Mouse (Mus musculus) embryonic facial prominence, embryonic 12.5 days (tissue): ENCODE results near the gene Dhx33. TPM values are rescaled to one million over a fixed set of nuclear protein-coding genes. Genes with fewer than 3 reads are reported as not detected.

Experiments used
- ATAC-seq: fragments of 200-750 bp; cut with Nextera tagmentation; 2 replicates; pipeline ENCODE4 v1.8.0; 2017; ENCODE audit not compliant: insufficient number of reproducible peaks, insufficient read depth, low FRiP score, low TSS enrichment
- H3K27ac ChIP-seq: fragments of 300-500 bp; sonication (generic); 2 replicates; pipeline ENCODE4 v1.5.1; 2016; ENCODE audit warnings: mild to moderate bottlenecking
- H3K27me3 ChIP-seq: fragments of 300-500 bp; sonication (generic); 2 replicates; pipeline ENCODE4 v1.6.1; 2016; ENCODE audit warnings: mild to moderate bottlenecking, moderate library complexity
- H3K36me3 ChIP-seq: fragments of 300-500 bp; sonication (generic); 2 replicates; pipeline ENCODE4 v1.6.1; 2016; ENCODE audit warnings: mild to moderate bottlenecking
- H3K4me1 ChIP-seq: fragments of 300-500 bp; sonication (generic); 2 replicates; pipeline ENCODE4 v1.6.1; 2016
- H3K4me2 ChIP-seq: fragments of 300-500 bp; sonication (generic); replicated peaks from 2 replicates; pipeline ENCODE4 v1.6.1; 2016; ENCODE audit warnings: mild to moderate bottlenecking, moderate library complexity
- H3K4me3 ChIP-seq: fragments of 300-500 bp; sonication (generic); 2 replicates; pipeline ENCODE4 v1.5.1; 2016; ENCODE audit warnings: mild to moderate bottlenecking
- H3K9ac ChIP-seq: fragments of 300-500 bp; sonication (generic); 2 replicates; pipeline ENCODE4 v1.6.1; 2016; ENCODE audit warnings: mild to moderate bottlenecking, moderate library complexity
- H3K9me3 ChIP-seq: fragments of 300-500 bp; sonication (generic); 2 replicates; pipeline ENCODE4 v1.6.1; 2016; ENCODE audit warnings: mild to moderate bottlenecking, moderate library complexity
- WGBS: fragments of 180-500 bp; shearing (Covaris S2); methylation state at CpG from one replicate; pipeline ENCODE4 v1.1.7; 2016; 5-methylcytosine and 5-hydroxymethylcytosine counted together
- polyA plus RNA-seq: library from polyadenylated mRNA; unstranded; fragments of >200 nt; fragmentation: Nextera tagmentation; extraction: Ambion mirVana; gene quantifications from 2 replicates; pipeline ENCODE4 v1.2.1, GENCODE M21; 2016

Gene Dhx33
- polyA plus RNA-seq = 27.2 TPM in 2 replicates

DNA sequence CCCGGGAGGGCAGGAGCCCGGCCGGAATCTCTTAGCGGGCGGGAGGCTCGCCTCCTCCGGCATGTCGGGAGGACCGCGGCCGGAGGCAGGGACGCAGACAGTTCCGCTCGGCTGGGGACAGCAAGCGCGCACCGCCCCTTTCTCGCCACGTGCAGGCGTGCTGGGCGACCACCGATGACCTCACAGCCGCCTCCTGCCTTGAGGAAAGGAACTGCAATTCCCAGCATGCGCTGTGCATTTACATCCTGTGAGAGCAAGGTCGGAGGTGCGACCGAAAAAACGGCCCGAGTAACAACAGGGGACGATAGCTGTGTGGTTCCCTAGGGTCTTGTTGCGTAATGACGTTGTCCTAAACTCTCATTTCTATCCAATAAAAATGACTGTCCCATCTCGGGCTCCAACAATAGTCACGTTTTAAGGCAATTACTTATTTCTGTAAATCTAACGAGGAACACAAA is at the start of gene Dhx33:
Gene Dhx33, minus strand, starts transcription at position 122 of the 458 bp plus-strand sequence.
- Histone ChIP-seq H3K4me2 (peak within 1 kb of the TSS; percentile 83), H3K36me3 (peaks cover 19% of the 10 kb centered on the region), H3K4me3 (peak within 1 kb of the TSS; percentile 86), H3K9me3 (no peaks in the 10 kb centered on the region), H3K4me1 (peaks cover 11% of the 10 kb centered on the region), H3K27ac (peak within 1 kb of the TSS; percentile 78), H3K9ac (peak within 1 kb of the TSS; percentile 70), H3K27me3 (no peaks in the 10 kb centered on the region)
- peak; percentile 93 for ATAC-seq
- under 1% methylated on average over 35 of the region's 35 CpGs for WGBS

DNA sequence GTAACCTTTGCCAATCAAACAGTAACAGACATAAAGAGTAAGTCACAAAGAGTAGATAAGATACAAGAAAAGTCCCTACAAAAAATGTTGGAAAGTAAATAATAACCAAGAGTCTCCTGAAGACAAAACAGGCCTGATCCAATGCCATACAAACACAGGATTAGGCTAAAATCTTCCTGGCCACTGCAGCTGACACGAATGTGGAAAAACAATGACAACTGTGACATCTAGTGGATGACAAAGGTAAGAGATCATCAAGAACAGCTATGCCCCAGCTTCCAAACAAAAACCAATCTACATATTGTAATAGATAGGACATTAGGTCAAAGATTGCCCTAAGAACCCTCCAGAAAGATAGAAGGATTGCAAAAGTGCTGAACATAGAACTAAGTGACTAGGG is 48.3 kb upstream of the Dhx33 start:
- Histone ChIP-seq H3K9me3 (no peaks in the 10 kb centered on the region), H3K9ac (no peak overlapping the region), H3K4me3 (no peak overlapping the region), H3K4me2 (no peak overlapping the region), H3K27me3 (no peaks in the 10 kb centered on the region), H3K4me1 (no peaks in the 10 kb centered on the region), H3K36me3 (no peaks in the 10 kb centered on the region), H3K27ac (no peak overlapping the region)
- WGBS = 0% methylated on average over 1 of the region's 1 CpGs
- ATAC-seq = no peak

DNA sequence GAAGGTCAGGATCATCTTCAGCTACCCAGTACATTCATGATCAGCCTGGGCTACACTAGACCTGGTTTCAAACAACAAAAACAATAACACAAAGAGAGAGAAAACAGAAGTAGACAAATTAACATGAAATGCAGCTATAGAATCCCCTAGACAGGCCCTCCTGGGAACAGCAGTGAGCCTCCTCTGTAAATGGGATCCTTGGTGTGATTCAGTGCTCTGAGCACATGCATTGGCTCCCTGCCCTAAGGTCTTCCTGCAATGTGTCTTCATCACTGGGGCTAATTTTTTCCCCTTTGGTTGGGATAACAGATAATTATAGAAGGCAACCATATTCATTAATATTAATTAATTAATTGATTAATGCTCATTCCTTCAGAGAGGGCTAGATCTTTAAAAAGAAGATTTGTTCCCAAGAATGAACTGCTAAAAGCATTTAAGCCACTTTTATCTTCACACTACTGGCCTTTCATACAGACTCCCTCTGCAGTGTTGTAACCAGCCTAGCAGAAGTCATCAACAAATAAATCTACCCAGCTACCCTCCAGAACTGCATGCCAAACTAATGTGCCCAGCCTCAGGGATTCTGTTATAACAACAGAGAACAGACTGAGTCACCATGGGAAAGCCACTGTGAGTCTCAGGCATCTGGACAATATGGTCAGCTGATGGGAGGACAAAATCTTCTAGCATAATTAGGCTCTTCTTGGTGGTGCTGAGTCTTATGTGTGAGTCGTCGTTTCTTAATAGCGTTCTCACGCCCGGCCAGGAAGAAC is 35.5 kb upstream of the Dhx33 start:
- Histone ChIP-seq H3K9me3 (no peaks in the 10 kb centered on the region), H3K27ac (no peak overlapping the region), H3K4me1 (no peaks in the 10 kb centered on the region), H3K4me3 (no peak overlapping the region), H3K4me2 (no peak overlapping the region), H3K36me3 (no peaks in the 10 kb centered on the region), H3K9ac (no peak overlapping the region), H3K27me3 (no peaks in the 10 kb centered on the region)
- 97% methylated on average over 5 of the region's 5 CpGs for WGBS
- ATAC-seq = no peak

DNA sequence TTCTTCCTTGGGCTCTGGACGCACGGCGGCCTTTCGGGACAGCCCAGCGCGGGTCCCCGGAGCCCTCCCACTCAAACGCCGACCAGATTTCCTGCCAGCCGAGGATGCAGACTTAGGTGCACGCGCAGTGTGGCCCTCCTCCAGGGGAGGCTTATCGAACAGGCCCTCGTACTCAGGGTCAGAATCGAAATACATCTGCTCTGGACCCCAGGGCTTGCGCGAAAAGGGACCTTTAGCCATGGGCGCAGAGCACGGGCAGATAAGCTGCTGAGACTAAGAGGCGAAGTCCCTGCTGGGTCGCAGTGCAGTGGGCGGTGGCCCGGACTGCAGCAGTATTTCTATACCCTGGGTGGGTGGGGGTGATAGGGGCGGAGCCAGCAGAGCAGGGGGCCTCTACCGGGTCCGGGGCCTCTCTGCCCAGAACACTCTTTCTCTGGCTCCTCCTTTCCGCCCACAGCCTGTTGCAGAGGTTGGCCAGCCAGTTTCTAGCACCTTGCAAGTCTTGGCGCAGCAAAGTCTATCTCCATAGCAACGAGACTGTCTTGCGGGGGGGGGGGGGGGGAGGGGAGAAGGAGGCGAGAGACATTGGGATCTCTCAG is 29.0 kb upstream of the Dhx33 start, which contains the start of gene 6330403K07Rik:
Gene 6330403K07Rik, minus strand, starts transcription at position 351 of the 599 bp plus-strand sequence.
- Histone ChIP-seq H3K27ac (peak within 1 kb of the TSS; percentile 93), H3K4me2 (peak within 1 kb of the TSS; percentile 65), H3K36me3 (peaks cover 2% of the 10 kb centered on the region), H3K4me3 (peak within 1 kb of the TSS; percentile 60), H3K4me1 (peaks cover 8% of the 10 kb centered on the region), H3K27me3 (no peaks in the 10 kb centered on the region), H3K9me3 (no peaks in the 10 kb centered on the region), H3K9ac (peak within 1 kb of the TSS; percentile 70)
- ATAC-seq = peak; percentile 97
- under 1% methylated on average over 29 of the region's 31 CpGs for WGBS

DNA sequence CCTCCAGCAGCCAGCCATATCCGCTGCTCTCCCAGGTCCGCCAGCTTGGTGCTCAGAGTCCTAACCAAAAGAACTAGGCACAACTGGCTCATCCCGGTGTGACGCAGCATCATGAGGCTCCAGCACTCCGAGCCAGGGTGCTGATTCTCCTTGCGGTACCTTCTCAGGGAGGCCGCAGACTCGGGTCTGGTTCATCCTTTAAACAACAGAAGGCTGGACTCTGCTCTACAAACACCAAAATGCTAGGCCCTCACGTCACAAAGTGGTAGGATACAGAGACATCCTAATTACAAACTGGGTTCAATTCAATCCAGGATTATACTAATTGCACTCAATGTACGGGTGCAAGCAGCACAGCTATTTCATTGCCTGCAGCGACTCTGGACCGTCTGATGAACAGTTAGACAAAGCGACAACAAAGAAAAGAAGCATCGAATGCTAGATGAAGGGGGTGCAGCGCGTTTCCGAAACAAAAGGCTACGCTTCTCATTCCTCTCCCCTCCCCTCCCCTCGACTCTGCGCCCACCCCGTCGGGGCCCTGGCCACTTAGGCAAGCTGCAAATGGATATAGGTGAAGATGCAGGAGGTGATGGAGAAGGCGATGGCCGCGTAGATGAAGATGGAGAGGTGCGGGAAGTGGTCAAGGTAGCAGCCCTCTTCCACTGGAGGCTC is 28.4 kb upstream of the Dhx33 start:
- peaks cover 8% of the 10 kb centered on the region for H3K4me1 ChIP-seq
- 6% methylated on average over 26 of the region's 26 CpGs for WGBS
- H3K27me3 ChIP-seq = no peaks in the 10 kb centered on the region
- no peaks in the 10 kb centered on the region for H3K9me3 ChIP-seq
- no peak for ATAC-seq
- peak overlapping the region; percentile 70 for H3K9ac ChIP-seq
- peak overlapping the region; percentile 65 for H3K4me2 ChIP-seq
- peaks cover 8% of the 10 kb centered on the region for H3K36me3 ChIP-seq
- peak overlapping the region; percentile 60 for H3K4me3 ChIP-seq
- H3K27ac ChIP-seq = peak overlapping the region; percentile 93

DNA sequence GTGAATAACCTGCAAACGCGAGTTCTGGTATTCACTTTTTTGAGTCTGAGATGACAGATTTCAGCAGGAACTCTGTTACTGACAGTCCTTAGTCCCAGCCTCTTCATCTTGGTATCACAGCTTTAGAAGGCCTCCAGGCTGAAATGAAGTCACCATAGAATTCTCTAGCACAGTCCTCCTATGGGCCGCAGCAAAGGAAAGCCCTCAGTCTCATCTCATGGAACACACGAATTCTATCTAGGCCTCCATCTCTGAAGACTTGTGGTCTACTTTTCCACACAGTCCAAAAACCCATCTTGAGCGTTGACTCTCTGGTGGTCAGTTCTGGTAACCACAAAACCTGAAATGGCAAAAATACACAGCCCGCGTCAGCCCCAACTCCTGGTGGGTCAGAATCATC is 27.8 kb upstream of the Dhx33 start:
- 61% methylated on average over 7 of the region's 7 CpGs for WGBS
- Histone ChIP-seq H3K4me3 (peak overlapping the region; percentile 60), H3K9me3 (no peaks in the 10 kb centered on the region), H3K27ac (peak overlapping the region; percentile 93), H3K4me2 (peak overlapping the region; percentile 65), H3K9ac (peak overlapping the region; percentile 70), H3K4me1 (peaks cover 8% of the 10 kb centered on the region), H3K36me3 (peaks cover 13% of the 10 kb centered on the region), H3K27me3 (no peaks in the 10 kb centered on the region)
- no peak for ATAC-seq

DNA sequence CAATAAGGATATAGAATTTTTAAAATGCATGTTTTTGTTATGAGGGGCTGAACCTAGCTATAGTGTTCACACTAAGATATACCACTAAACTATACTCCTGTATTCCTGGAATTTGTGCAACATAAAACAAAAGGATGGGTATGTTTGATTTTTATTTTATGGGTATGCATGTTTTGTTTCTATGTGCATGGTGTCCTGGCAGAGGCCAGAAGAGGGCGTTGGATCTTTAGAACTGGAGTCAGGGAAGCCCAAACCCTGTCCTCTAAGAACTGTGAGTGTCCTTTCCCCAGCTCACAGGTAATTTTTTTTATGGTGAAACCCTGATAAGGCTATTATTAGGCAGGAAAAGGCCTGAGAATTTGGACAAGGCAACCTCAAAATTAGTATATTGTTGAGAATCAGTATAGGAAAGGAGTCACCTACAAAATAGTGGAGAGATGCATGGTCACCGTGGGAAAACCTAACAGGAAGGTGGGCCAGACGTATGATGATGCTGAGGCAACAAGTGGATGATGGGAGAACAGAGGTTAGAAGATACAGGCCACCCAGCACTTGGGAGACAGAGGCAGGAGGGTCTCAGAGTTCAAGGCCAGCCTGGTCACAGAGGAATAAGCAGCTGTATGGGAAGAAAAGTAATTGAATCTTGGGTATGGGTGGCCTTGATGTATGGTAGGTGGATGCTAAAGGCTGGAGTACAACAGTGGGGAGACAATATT is 25.3 kb upstream of the Dhx33 start:
- H3K36me3 ChIP-seq = peaks cover 37% of the 10 kb centered on the region
- no peaks in the 10 kb centered on the region for H3K9me3 ChIP-seq
- H3K4me3 ChIP-seq = no peak overlapping the region
- H3K27me3 ChIP-seq = no peaks in the 10 kb centered on the region
- no peak overlapping the region for H3K27ac ChIP-seq
- H3K4me1 ChIP-seq = peaks cover 8% of the 10 kb centered on the region
- ATAC-seq = no peak
- WGBS = 72% methylated on average over 3 of the region's 3 CpGs
- H3K9ac ChIP-seq = no peak overlapping the region
- no peak overlapping the region for H3K4me2 ChIP-seq

DNA sequence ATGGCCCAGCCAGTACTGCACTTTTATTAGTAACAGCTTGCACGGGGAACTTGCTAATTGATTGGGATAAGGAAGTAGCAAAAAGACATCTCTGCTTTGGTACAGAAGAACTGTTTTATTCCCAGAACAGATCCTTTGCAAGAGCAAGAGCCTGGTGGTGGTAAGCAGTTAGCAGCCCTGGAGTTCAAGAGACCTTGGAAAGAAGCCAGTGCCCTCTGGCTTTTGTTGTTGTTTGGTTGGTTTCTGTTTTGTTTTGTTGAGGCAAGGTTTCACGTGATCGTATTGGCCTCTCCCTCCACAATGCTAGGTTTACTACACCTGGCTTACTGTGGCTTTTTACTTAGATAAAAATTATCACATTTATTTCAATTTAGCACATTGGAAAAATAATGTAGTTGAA is 24.0 kb upstream of the Dhx33 start:
- no peak overlapping the region for H3K4me2 ChIP-seq
- H3K4me3 ChIP-seq = no peak overlapping the region
- no peak overlapping the region for H3K27ac ChIP-seq
- H3K27me3 ChIP-seq = no peaks in the 10 kb centered on the region
- 89% methylated on average over 3 of the region's 3 CpGs for WGBS
- H3K9me3 ChIP-seq = no peaks in the 10 kb centered on the region
- H3K9ac ChIP-seq = no peak overlapping the region
- peaks cover 8% of the 10 kb centered on the region for H3K4me1 ChIP-seq
- peaks cover 44% of the 10 kb centered on the region for H3K36me3 ChIP-seq
- no peak for ATAC-seq

DNA sequence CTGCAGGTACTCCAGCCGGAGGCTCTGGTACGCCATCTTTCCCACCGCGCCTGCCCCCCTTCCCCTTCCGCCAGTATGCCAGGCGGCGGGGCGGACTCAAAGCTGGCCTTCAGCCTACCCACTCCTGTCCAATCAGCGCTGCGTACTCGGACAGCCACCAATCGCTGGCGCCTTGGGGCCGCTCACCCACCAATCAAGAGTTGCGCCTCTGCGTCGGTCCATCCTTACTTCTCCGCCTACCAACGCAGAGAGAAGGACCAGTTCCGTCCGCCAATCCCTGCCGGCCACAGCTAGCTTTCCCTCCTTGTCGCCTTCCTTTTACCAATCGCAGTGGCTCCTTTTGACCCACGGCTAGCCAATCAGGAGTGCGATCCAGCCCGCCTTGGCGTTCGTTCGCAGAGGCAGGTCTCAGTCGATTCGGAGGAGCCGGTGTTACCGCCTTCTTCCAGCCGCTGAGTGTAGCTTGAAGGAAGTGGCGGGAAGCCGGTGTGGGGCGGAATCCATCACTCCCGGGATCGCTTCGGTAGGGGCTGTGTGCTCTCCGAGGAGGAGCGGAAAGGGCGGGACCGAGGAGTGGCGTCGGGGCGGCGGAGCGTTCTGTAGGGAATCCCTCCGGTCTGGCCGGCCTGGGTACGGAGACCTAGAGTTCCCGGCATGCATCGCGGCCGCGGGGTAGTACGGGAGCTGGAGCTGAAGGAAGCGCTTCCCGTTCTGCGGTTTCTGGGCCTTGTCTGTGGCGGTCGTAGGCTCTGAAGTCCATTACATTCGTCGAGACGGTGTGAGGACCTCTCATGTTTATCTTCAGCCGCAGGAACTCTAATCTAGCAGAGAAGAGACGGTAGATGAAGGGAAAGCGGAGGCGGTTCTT is 15.2 kb upstream of the Dhx33 start, which contains the start of the genes Mis12 and Derl2:
Gene Mis12, plus strand, starts transcription at position 411 of the 868 bp plus-strand sequence.
Gene Derl2, minus strand, starts transcription at position 641 of the 868 bp plus-strand sequence.
- Histone ChIP-seq H3K27me3 (no peaks in the 10 kb centered on the region), H3K27ac (peak within 1 kb of the TSS; percentile 93), H3K4me2 (peak within 1 kb of the TSS; percentile 75), H3K9me3 (no peaks in the 10 kb centered on the region), H3K9ac (peak within 1 kb of the TSS; percentile 93), H3K36me3 (peaks cover 11% of the 10 kb centered on the region), H3K4me1 (peaks cover 23% of the 10 kb centered on the region; the same call in 1 of the 2 replicates), H3K4me3 (peak within 1 kb of the TSS; percentile 97)
- under 1% methylated on average over 69 of the region's 71 CpGs for WGBS
- peak; percentile 100 for ATAC-seq

DNA sequence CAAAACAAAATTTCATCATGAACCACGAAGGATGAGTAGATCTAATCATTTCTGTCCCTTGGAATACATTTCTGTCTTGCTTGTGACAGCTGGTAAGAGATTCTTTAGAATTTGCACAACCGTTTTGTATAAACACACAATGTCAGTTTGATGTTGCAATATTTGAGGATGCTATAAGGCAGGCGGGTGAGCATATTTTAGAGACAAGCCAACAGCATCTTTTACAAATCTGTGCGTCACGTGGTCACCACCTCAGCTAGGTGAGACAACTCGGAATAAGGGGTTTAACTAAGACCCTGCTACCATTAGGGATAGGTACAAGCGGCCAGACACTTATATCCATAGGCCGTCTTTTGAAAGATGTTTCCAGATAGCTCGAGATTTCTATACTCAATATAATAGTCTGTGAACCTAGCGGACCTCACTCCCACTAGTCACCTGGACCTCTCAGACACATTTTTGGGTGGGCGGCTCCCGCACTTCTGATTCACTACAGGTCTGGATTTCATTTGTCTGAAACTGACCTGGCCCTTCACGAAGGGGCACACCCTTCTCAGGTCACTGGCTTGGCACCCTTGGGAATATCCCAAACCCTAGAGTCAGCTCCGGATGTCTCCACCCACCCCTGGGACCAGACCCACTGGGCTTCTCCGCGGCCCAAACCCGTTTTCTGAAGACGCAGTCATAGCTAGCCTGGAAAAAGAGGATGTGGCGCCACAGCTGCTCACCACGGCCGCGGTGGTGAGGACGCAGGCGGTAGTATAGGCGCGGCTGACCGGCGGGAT is 14.4 kb upstream of the Dhx33 start:
- Histone ChIP-seq H3K4me1 (peaks cover 23% of the 10 kb centered on the region; the same call in 1 of the 2 replicates), H3K9me3 (no peaks in the 10 kb centered on the region), H3K27ac (peak overlapping the region; percentile 65; the same call in 1 of the 2 replicates), H3K36me3 (peaks cover 6% of the 10 kb centered on the region), H3K4me3 (peak overlapping the region; percentile 97), H3K9ac (peak overlapping the region; percentile 93), H3K4me2 (peak overlapping the region; percentile 71), H3K27me3 (no peaks in the 10 kb centered on the region)
- peak; percentile 24; the same call in 1 of the 2 replicates for ATAC-seq
- WGBS = 6% methylated on average over 28 of the region's 28 CpGs
